Mouse (Mus musculus) R1 (cell line): ENCODE measurements around the gene Sgms1.
A peak's percentile ranks its signal among the peaks of the same experiment; 100 is the strongest.

Source experiments
- DNase-seq: peaks from one replicate; pipeline ENCODE4 v3.0.0-alpha.2; 2018; ENCODE audit warnings: low read depth, low spot score

Sgms1 gene

GRCm38 (mm10) chr19:32383738-32384137, 5.8 kb downstream of the Sgms1 start:
- DNase-seq: no peak

GRCm38 (mm10) chr19:32381511-32381961, 8.0 kb downstream of the Sgms1 start:
- no peak for DNase-seq

- no peak for DNase-seq
These were observed 8.8 kb downstream of the Sgms1 start for GRCm38 (mm10) chr19:32380748-32381147.

- DNase-seq: no peak
These were observed 10.1 kb downstream of the Sgms1 start for GRCm38 (mm10) chr19:32379239-32379920.

GRCm38 (mm10) chr19:32378581-32378980, 10.9 kb downstream of the Sgms1 start:
- no peak for DNase-seq

- no peak for DNase-seq
These were observed 11.7 kb downstream of the Sgms1 start for GRCm38 (mm10) chr19:32377701-32378325.

- no peak for DNase-seq
These were observed 12.5 kb downstream of the Sgms1 start for GRCm38 (mm10) chr19:32376886-32377535.

- no peak for DNase-seq
These were observed 13.5 kb downstream of the Sgms1 start for GRCm38 (mm10) chr19:32376054-32376453.

GRCm38 (mm10) chr19:32375473-32375985, 14.0 kb downstream of the Sgms1 start:
- DNase-seq: no peak

GRCm38 (mm10) chr19:32374751-32375150, 14.8 kb downstream of the Sgms1 start:
- DNase-seq: no peak

GRCm38 (mm10) chr19:32373865-32374655, 15.5 kb downstream of the Sgms1 start:
- peak; percentile 41 for DNase-seq

- DNase-seq: no peak
These were observed 17.1 kb downstream of the Sgms1 start for GRCm38 (mm10) chr19:32372373-32372772.

- DNase-seq: no peak
These were observed 22.2 kb downstream of the Sgms1 start for GRCm38 (mm10) chr19:32367333-32367732.

- no peak for DNase-seq
These were observed 23.1 kb downstream of the Sgms1 start for GRCm38 (mm10) chr19:32366406-32366805.

GRCm38 (mm10) chr19:32365111-32365510, 24.4 kb downstream of the Sgms1 start:
- DNase-seq: no peak

GRCm38 (mm10) chr19:32363587-32363986, 25.9 kb downstream of the Sgms1 start:
- no peak for DNase-seq

- DNase-seq: no peak
These were observed 27.0 kb downstream of the Sgms1 start for GRCm38 (mm10) chr19:32362520-32362919.

GRCm38 (mm10) chr19:32360989-32361698, 28.4 kb downstream of the Sgms1 start:
- DNase-seq: no peak

GRCm38 (mm10) chr19:32360546-32360945, 29.0 kb downstream of the Sgms1 start:
- DNase-seq: no peak

- peak; percentile 89 for DNase-seq
These were observed 30.6 kb downstream of the Sgms1 start for GRCm38 (mm10) chr19:32358699-32359517.
